Mouse (Mus musculus) megakaryocyte, embryonic 14.5 days (primary cell): Measurements from ENCODE around the gene Pik3r6. TPM values are rescaled to one million over a fixed set of nuclear protein-coding genes. Genes with fewer than 3 reads are reported as not detected.

ENCODE experiments used
- H3K27me3 ChIP-seq: replicated peaks from 2 replicates; pipeline ENCODE3; 2012; ENCODE audit warnings: inconsistent platforms
- H3K36me3 ChIP-seq: replicated peaks from 2 replicates; pipeline ENCODE3; 2012; ENCODE audit warnings: low read length, inconsistent platforms, mixed read lengths
- H3K4me1 ChIP-seq: 2 replicates; pipeline ENCODE4 v1.6.1; 2012; ENCODE audit warnings: inconsistent platforms
- H3K4me3 ChIP-seq: replicated peaks from 2 replicates; pipeline ENCODE3; 2012; ENCODE audit warnings: moderate library complexity, mild to moderate bottlenecking, inconsistent platforms
- H3K9me3 ChIP-seq: 2 replicates; pipeline ENCODE4 v1.6.1; 2012; ENCODE audit warnings: inconsistent platforms
- FLI1 ChIP-seq: IDR thresholded peaks from 2 replicates; pipeline ENCODE4 v1.6.1; 2012; ENCODE audit warnings: low read length, inconsistent platforms, mixed read lengths
- GATA1 ChIP-seq: IDR thresholded peaks from 3 replicates; pipeline ENCODE4 v1.6.1; 2012; ENCODE audit warnings: mixed read lengths, low read length, inconsistent platforms, borderline replicate concordance
- polyA plus RNA-seq: library from polyadenylated mRNA; stranded (reverse); fragments of >175 nt; gene quantifications from 2 replicates; pipeline ENCODE4 v1.2.3, GENCODE M21; 2012; ENCODE audit warnings: low replicate concordance; ENCODE audit not compliant: insufficient read depth

Pik3r6 gene
- polyA plus RNA-seq, 1 experiment, result 1.7 TPM

DNA sequence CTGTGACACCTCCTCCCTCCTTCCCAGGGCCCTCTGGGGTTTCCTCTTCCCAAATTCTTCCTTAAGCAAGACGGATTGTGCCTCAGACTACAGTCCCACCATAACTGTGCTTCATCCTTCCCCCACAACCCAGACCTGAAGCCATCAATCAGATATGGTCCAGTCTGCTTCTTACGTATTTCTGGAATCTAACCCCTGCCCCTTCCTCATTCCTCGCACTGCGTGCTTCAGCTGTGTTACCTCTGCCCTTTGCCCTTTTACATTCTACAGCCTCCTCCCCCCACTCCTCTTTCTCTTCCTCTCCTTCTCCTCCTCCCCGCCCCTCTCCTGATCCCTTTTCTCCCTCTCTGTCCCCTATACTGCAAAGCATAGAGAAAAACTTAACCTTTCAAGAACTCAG, 88.9 kb downstream of the Pik3r6 start:
- no peak overlapping the region for H3K4me3 ChIP-seq
- TF ChIP-seq FLI1 (no peak), GATA1 (no peak)
- H3K36me3 ChIP-seq, result no peaks in the 10 kb centered on the region
- H3K27me3 ChIP-seq, result peaks cover 49% of the 10 kb centered on the region
- H3K9me3 ChIP-seq, result no peaks in the 10 kb centered on the region
- H3K4me1 ChIP-seq, result no peaks in the 10 kb centered on the region

DNA sequence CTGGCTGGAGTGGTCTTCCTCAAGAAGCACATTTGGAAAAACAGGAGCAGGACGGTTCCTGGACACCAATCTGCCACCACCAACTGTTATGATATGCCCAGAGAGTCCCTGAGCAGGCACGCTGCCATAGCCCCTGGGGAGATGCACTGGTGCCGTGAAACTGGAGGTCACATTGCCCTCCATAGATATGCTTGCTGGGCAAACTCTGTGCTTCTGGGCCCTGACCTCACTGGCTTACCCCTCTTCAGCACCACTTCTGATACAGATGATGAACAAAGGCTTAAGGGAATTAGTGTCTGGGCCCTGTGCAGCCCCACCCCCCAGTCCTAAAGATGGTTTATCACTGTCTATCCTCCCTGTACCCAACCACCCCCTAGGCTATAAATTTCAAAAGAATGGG, 90.4 kb downstream of the Pik3r6 start:
- Histone ChIP-seq H3K36me3 (no peaks in the 10 kb centered on the region), H3K4me1 (no peaks in the 10 kb centered on the region), H3K9me3 (no peaks in the 10 kb centered on the region), H3K27me3 (peaks cover 44% of the 10 kb centered on the region), H3K4me3 (no peak overlapping the region)
- TF ChIP-seq GATA1 (no peak), FLI1 (no peak)

DNA sequence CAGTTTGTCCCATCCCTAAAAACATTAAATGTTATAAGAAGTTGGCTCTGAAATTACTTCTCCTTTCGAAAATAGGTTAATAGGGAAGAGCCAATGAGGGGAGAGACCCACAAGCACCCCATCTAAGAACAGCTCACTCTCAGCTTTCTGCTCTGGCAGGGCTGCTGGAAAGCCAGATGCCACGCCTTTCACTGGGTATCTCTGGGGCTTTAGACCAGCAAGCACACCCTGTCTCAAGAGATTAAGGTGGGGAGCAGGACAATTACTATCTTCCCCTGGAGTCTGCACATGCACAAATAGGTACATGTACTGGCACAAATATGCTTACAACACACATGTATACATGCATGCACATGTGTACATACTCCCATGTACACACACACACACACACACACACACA, 95.1 kb downstream of the Pik3r6 start:
- Histone ChIP-seq H3K4me3 (no peak overlapping the region), H3K9me3 (no peaks in the 10 kb centered on the region), H3K27me3 (peaks cover 30% of the 10 kb centered on the region), H3K4me1 (no peaks in the 10 kb centered on the region), H3K36me3 (no peaks in the 10 kb centered on the region)
- TF ChIP-seq GATA1 (no peak), FLI1 (no peak)

DNA sequence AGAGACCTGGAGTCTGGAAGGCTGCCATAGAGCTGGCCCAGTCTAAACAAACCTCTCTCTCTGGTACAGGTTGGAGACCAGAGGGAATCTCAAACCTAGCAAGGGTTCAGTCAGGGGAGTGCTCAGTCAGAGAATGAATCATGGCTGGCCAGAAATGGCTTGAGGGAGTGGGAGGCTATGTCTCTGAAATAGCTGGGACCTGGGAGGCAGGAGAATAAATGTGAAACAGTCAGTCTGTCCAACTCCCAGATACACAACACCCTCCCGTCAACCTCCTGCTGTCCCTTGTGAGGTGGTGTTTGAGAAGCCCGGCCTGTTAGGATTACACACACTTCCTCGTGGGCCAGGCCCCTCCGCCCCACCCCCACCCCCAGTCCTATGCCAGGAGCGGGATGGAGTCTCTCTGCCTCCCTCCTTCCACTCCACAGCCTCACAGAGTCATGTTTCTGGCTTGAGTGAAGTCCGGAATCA, 97.8 kb downstream of the Pik3r6 start:
- H3K36me3 ChIP-seq, result no peaks in the 10 kb centered on the region
- TF ChIP-seq FLI1, result no peak
- no peak for TF ChIP-seq GATA1
- H3K27me3 ChIP-seq, result peaks cover 20% of the 10 kb centered on the region
- no peaks in the 10 kb centered on the region for H3K9me3 ChIP-seq
- H3K4me3 ChIP-seq, result no peak overlapping the region
- no peaks in the 10 kb centered on the region for H3K4me1 ChIP-seq

DNA sequence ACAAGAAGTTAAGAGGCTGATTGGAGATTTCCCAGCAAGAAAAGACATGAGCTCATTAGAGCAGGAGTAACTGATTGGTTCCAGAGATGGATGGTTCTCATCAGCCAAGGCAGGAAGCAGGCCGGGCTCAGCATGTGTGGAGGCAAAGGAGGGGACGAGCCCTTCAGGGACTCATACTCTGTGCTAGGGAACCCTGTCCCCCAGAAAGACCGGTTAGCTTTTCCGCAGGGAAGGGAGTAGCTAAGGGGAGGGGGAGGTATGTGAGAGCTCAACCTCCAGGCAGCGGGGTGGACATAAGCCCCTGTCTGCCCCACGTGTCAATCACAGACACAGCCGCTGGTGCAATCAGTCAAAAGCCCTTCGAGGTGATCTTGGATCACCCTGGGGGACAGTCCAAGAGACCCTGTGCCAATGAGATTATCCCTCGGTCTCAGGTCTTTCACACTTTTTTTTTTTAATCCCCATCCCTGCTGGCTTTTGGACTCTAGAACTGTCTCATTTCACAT, 98.7 kb downstream of the Pik3r6 start:
- TF ChIP-seq GATA1 (no peak), FLI1 (no peak)
- Histone ChIP-seq H3K4me3 (no peak overlapping the region), H3K9me3 (no peaks in the 10 kb centered on the region), H3K36me3 (no peaks in the 10 kb centered on the region), H3K4me1 (no peaks in the 10 kb centered on the region), H3K27me3 (peaks cover 20% of the 10 kb centered on the region)

Other genes starting within 250 kb of the Pik3r6 start
- 0.19 and 0.28 TPM in 2 replicates for gene Ntn1, start 102.2 kb upstream of the Pik3r6 start, polyA plus RNA-seq
- gene Pik3r5, start 70.9 kb upstream of the Pik3r6 start, polyA plus RNA-seq, result 5.8 and 9.5 TPM in 2 replicates
- gene Mfsd6l, start 53.2 kb downstream of the Pik3r6 start, polyA plus RNA-seq, result 0.04 TPM in 1 of 2 replicates, not detected in the other
- not detected in 2 replicates for gene Ccdc42, start 84.0 kb downstream of the Pik3r6 start, polyA plus RNA-seq
- 0.67 and 1.9 TPM in 2 replicates for gene Myh10, start 188.5 kb downstream of the Pik3r6 start, polyA plus RNA-seq